Mouse (Mus musculus): ENCODE data around the gene Cd19.

DNA sequence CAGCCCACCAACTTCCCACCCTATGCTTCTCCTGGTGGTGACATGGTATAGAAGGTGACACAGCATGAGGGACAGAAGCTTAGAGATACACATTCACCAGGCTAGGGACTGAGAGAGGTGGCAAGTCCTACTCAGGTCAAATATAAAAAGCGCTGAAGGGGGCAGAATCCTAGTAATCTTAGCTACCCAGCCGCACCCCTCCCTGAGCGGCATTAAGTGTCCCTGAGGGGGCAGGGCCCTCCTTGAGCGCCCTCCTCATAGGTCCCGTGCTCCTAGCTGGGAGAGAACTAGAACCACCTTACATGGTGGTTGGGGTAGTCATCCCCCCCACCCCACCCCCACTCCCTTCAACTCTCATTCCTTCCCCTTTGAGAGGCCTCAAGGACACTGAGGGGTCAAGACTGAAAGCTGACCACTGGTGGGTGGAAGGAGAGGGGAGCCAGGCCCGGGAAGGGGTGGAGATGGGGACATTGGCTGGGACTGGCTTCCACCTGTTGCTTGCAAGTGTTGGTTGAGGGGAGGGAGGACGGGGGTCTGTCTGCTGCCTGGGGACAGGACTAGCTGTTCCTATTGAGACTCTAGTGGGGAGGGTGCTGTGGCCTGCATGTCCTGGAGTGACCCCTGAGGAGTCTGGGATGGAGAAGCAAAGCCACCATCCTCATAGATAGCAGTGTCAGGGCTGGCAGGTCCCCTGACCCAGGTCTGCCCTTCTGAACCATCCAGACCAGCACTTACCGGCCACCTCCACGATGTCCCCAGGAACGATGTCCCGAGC lies 44.3 kb upstream of the Cd19 start:
- no peak for TF ChIP-seq POLR2A (IDR thresholded peaks at IDR 0.05; ENCODE audit: extremely low read depth, insufficient read depth, low read length)
- TF ChIP-seq CTCF (IDR thresholded peaks at IDR 0.05; ENCODE audit: low read depth, low read length), result no peak
